Mouse (Mus musculus): ENCODE measurements around the gene Gm20388. TPM values are rescaled to one million over a fixed set of nuclear protein-coding genes. Genes with fewer than 3 reads are reported as not detected.

Gm20388 gene
- polyA plus RNA-seq, 1 experiment, result 28.1 TPM

DNA sequence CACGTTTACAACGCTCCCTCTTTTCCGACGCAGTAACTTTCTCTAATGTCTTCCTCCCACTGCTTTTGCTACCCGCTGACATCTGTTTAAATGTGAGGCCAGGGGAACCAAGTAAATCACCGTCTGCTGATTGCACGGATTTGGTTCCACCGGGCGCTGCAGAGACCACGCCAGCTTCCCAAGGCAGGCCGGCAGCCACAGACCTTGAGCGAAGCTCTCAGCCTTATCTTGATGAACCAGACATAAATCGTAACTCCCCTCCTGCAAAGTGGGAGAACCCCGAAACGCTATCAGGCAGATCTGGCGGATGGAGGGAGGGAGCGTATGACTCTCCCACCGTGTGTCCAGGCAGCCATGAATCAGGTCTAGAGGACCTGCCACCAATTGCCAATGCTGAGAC is 1113.1 kb downstream of the Gm20388 start:
- TF ChIP-seq EP300 (IDR thresholded peaks at IDR 0.05; ENCODE audit: insufficient read depth, low read depth, low read length), result no peak
- Histone ChIP-seq H3K4me1 (ENCODE audit: control insufficient read depth, insufficient read depth, low read length) (no peaks in the 10 kb centered on the region), H3K27me3 (ENCODE audit: control insufficient read depth, insufficient read depth, low read length, poor library complexity, severe bottlenecking) (no peaks in the 10 kb centered on the region), H3K9ac (ENCODE audit: low read depth, poor library complexity, severe bottlenecking) (no peak overlapping the region), H3K36me3 (ENCODE audit: control insufficient read depth, insufficient read depth, low read length, poor library complexity, severe bottlenecking) (no peaks in the 10 kb centered on the region), H3K9me3 (replicated peaks; ENCODE audit: control insufficient read depth, insufficient read depth, low read length, poor library complexity, severe bottlenecking) (no peaks in the 10 kb centered on the region), H3K4me3 (ENCODE audit: low read depth, low read length) (no peak overlapping the region), H3K27ac (ENCODE audit: insufficient read depth, low read length) (no peak overlapping the region)

DNA sequence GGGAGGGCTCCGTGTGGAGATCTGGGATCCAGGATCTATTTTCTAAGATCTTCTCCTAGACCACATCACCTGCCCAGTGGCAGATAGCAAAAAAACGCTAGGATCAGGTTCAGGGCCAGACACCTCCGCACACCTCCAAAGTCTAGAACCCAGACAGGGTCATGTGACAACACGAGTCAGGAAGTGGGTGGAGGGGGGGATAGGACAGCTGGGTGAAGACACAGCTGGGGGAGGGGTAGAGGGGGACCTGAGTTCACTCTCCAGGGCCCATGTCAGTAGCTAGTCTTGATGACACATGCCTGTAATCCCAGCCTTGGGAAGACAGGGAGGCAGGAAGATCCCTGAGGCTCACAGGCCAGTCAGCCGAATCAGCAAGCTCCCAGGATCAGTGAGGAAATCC is 1114.8 kb downstream of the Gm20388 start:
- no peak overlapping the region for H3K9ac ChIP-seq (ENCODE audit: low read depth, poor library complexity, severe bottlenecking)
- no peak overlapping the region for H3K4me3 ChIP-seq (ENCODE audit: low read depth, low read length)
- no peaks in the 10 kb centered on the region for H3K9me3 ChIP-seq (replicated peaks; ENCODE audit: control insufficient read depth, insufficient read depth, low read length, poor library complexity, severe bottlenecking)
- H3K27ac ChIP-seq (ENCODE audit: insufficient read depth, low read length), result no peak overlapping the region
- H3K4me1 ChIP-seq (ENCODE audit: control insufficient read depth, insufficient read depth, low read length), result no peaks in the 10 kb centered on the region
- no peak for TF ChIP-seq EP300 (IDR thresholded peaks at IDR 0.05; ENCODE audit: insufficient read depth, low read depth, low read length)
- TF ChIP-seq POLR2A (IDR thresholded peaks at IDR 0.05; ENCODE audit: insufficient read depth, low read length), result no peak
- TF ChIP-seq CTCF (IDR thresholded peaks at IDR 0.05; ENCODE audit: low read depth, low read length), result no peak
- H3K36me3 ChIP-seq (ENCODE audit: control insufficient read depth, insufficient read depth, low read length, poor library complexity, severe bottlenecking), result no peaks in the 10 kb centered on the region
- no peaks in the 10 kb centered on the region for H3K27me3 ChIP-seq (ENCODE audit: control insufficient read depth, insufficient read depth, low read length, poor library complexity, severe bottlenecking)

DNA sequence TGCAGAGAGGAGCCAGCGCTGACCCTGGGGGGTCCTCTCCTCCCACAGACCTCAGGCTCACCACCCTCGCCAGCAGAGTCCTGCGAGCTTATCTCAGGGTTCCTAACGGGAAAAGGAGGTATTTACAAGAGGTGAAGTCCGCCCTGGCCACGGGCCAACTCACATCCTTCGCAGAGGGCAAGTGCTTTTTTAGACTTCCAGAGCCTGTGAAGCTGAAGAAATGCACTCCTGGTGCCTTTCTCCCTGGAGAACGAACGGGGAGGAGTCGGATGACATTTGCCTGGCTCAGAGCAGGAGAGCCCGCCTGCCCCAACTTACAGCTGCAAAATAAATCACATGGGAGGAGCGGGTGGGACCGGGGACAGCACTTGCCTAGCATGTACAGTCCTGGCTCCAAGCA is 1117.1 kb downstream of the Gm20388 start:
- no peaks in the 10 kb centered on the region for H3K4me1 ChIP-seq (ENCODE audit: control insufficient read depth, insufficient read depth, low read length)
- H3K9me3 ChIP-seq (replicated peaks; ENCODE audit: control insufficient read depth, insufficient read depth, low read length, poor library complexity, severe bottlenecking), result no peaks in the 10 kb centered on the region
- H3K4me3 ChIP-seq (ENCODE audit: low read depth, low read length), result no peak overlapping the region
- H3K27ac ChIP-seq (ENCODE audit: insufficient read depth, low read length), result no peak overlapping the region
- H3K36me3 ChIP-seq (ENCODE audit: control insufficient read depth, insufficient read depth, low read length, poor library complexity, severe bottlenecking), result no peaks in the 10 kb centered on the region
- H3K9ac ChIP-seq (ENCODE audit: low read depth, poor library complexity, severe bottlenecking), result no peak overlapping the region
- H3K27me3 ChIP-seq (ENCODE audit: control insufficient read depth, insufficient read depth, low read length, poor library complexity, severe bottlenecking), result no peaks in the 10 kb centered on the region
- TF ChIP-seq EP300 (IDR thresholded peaks at IDR 0.05; ENCODE audit: insufficient read depth, low read depth, low read length) (no peak), POLR2A (IDR thresholded peaks at IDR 0.05; ENCODE audit: insufficient read depth, low read length) (no peak), CTCF (IDR thresholded peaks at IDR 0.05; ENCODE audit: low read depth, low read length) (no peak)

DNA sequence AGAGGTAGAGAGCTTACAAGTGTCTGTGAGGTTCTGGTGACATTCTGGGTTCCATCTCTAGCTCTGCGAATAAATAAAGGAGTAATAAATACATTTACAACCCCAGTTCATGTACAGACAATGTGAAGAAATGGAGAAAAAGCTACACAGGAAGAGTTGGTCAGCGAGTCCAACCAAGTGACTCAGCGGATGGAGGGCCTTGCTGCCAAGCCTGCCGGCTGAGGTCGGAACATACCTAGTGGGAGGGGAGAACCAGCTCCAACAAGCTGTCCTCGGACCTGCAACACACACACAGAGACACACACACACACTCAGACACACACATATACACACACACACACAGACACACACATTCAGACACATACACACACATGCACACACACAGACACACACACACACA is 1118.4 kb downstream of the Gm20388 start:
- H3K4me1 ChIP-seq (ENCODE audit: control insufficient read depth, insufficient read depth, low read length), result no peaks in the 10 kb centered on the region
- H3K4me3 ChIP-seq (ENCODE audit: low read depth, low read length), result no peak overlapping the region
- H3K36me3 ChIP-seq (ENCODE audit: control insufficient read depth, insufficient read depth, low read length, poor library complexity, severe bottlenecking), result no peaks in the 10 kb centered on the region
- no peaks in the 10 kb centered on the region for H3K27me3 ChIP-seq (ENCODE audit: control insufficient read depth, insufficient read depth, low read length, poor library complexity, severe bottlenecking)
- H3K27ac ChIP-seq (ENCODE audit: insufficient read depth, low read length), result no peak overlapping the region
- TF ChIP-seq POLR2A (IDR thresholded peaks at IDR 0.05; ENCODE audit: insufficient read depth, low read length) (no peak), CTCF (IDR thresholded peaks at IDR 0.05; ENCODE audit: low read depth, low read length) (no peak), EP300 (IDR thresholded peaks at IDR 0.05; ENCODE audit: insufficient read depth, low read depth, low read length) (no peak)
- no peaks in the 10 kb centered on the region for H3K9me3 ChIP-seq (replicated peaks; ENCODE audit: control insufficient read depth, insufficient read depth, low read length, poor library complexity, severe bottlenecking)
- no peak overlapping the region for H3K9ac ChIP-seq (ENCODE audit: low read depth, poor library complexity, severe bottlenecking)

DNA sequence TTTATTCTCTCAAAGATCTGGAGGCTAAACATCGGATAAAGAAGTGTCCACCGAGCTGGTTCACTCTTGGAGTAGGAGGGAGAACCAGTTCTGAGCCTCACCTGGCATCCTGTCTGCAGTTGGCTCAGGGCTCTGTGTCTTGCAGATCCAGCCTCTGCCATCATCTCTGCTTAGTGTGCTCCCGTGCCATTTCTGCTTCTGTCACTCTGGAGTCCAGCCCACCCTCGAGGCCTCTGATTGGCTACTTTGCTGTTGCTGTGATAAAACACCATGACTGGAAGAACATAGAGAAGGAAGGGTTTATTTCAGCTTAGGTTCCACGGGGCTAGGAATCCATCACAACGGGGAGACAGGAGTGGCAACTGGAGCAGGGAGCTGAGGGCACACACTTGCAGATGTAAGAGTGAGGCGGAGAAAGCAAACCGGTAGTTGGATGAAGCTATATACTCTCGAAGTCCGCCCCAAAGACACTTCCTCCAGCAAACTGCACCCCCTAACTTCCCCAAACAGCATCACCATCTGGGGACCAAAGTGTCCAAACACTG is 1119.9 kb downstream of the Gm20388 start:
- Histone ChIP-seq H3K27ac (ENCODE audit: insufficient read depth, low read length) (no peak overlapping the region), H3K27me3 (ENCODE audit: control insufficient read depth, insufficient read depth, low read length, poor library complexity, severe bottlenecking) (no peaks in the 10 kb centered on the region), H3K36me3 (ENCODE audit: control insufficient read depth, insufficient read depth, low read length, poor library complexity, severe bottlenecking) (no peaks in the 10 kb centered on the region), H3K9ac (ENCODE audit: low read depth, poor library complexity, severe bottlenecking) (no peak overlapping the region), H3K4me3 (ENCODE audit: low read depth, low read length) (no peak overlapping the region), H3K9me3 (replicated peaks; ENCODE audit: control insufficient read depth, insufficient read depth, low read length, poor library complexity, severe bottlenecking) (no peaks in the 10 kb centered on the region), H3K4me1 (ENCODE audit: control insufficient read depth, insufficient read depth, low read length) (no peaks in the 10 kb centered on the region)
- TF ChIP-seq POLR2A (IDR thresholded peaks at IDR 0.05; ENCODE audit: insufficient read depth, low read length), result no peak
- no peak for TF ChIP-seq EP300 (IDR thresholded peaks at IDR 0.05; ENCODE audit: insufficient read depth, low read depth, low read length)
- TF ChIP-seq CTCF (IDR thresholded peaks at IDR 0.05; ENCODE audit: low read depth, low read length), result no peak

DNA sequence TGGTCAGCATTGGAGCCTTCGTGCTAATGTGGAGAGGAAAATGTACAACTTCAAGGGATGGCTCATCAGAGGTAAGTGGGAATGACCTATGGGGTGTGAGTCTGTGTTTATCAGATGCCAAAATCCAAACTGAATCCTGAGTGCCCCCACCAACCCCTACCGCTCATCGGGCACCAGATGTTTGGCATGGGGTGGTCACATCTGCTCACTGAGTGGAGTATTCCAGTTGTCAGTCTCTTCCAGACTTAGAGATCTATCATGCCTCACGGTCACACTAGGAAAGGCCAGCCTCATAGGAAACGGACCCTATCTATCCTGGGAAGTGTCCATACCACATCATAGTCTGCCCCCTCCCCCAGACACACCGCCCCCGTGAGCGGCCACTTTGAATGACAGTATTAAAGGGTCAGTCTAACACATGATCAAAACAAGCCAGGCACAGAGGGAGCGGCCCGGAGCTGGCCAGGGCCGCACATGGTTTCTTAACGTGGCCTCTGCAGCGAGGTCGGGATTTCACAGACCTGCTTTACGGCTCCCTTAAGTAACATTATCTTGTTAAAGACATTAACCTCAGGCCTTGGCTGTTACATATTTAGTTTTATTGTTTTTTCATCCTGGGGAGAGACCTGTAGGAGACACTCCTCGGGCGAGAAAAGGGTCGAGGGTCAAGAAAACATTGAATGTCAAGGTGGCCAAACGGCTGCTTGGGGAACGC is 1122.8 kb downstream of the Gm20388 start:
- TF ChIP-seq EP300 (IDR thresholded peaks at IDR 0.05; ENCODE audit: insufficient read depth, low read depth, low read length) (no peak), CTCF (IDR thresholded peaks at IDR 0.05; ENCODE audit: low read depth, low read length) (no peak), POLR2A (IDR thresholded peaks at IDR 0.05; ENCODE audit: insufficient read depth, low read length) (no peak)
- H3K4me3 ChIP-seq (ENCODE audit: low read depth, low read length), result no peak overlapping the region
- H3K27ac ChIP-seq (ENCODE audit: insufficient read depth, low read length), result no peak overlapping the region
- H3K27me3 ChIP-seq (ENCODE audit: control insufficient read depth, insufficient read depth, low read length, poor library complexity, severe bottlenecking), result no peaks in the 10 kb centered on the region
- H3K4me1 ChIP-seq (ENCODE audit: control insufficient read depth, insufficient read depth, low read length), result no peaks in the 10 kb centered on the region
- no peaks in the 10 kb centered on the region for H3K9me3 ChIP-seq (replicated peaks; ENCODE audit: control insufficient read depth, insufficient read depth, low read length, poor library complexity, severe bottlenecking)
- H3K9ac ChIP-seq (ENCODE audit: low read depth, poor library complexity, severe bottlenecking), result no peak overlapping the region
- H3K36me3 ChIP-seq (ENCODE audit: control insufficient read depth, insufficient read depth, low read length, poor library complexity, severe bottlenecking), result no peaks in the 10 kb centered on the region

Measured in ES-Bruce4 (cell line).